Mouse (Mus musculus) cerebellum, adult 18-20 months (tissue): ENCODE data around the gene Tmem255b.

Source experiments
- DNase-seq, 2 experiments: peaks; one replicate each; pipeline ENCODE4 v3.0.0; 2021

The Tmem255b gene

GRCm38 (mm10) chr8:13451747-13452277, 16.8 kb downstream of the Tmem255b start:
- no peak for DNase-seq

GRCm38 (mm10) chr8:13454341-13455113, 19.5 kb downstream of the Tmem255b start:
- DNase-seq = no peak

DNA sequence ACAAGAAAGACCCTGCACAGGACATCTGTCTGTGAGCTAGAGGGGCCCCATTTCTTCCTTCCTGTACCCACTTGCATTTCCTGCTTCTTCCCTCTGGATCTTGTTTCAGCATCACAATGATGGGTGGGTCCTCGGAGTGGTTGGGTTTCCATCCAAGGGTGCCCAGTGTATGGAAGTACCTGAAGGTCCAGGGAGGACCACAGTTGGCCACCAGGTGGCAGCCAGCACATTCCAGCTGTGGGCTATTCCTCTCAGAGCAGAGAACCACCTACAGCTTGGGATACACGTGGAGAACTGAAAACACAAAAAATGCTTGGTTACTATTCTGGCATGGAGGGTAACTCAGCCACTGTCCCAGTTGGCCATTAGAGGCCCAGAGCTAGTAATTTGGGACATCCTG, 20.3 kb downstream of the Tmem255b start:
- DNase-seq = peak; percentile 50 to 59

DNA sequence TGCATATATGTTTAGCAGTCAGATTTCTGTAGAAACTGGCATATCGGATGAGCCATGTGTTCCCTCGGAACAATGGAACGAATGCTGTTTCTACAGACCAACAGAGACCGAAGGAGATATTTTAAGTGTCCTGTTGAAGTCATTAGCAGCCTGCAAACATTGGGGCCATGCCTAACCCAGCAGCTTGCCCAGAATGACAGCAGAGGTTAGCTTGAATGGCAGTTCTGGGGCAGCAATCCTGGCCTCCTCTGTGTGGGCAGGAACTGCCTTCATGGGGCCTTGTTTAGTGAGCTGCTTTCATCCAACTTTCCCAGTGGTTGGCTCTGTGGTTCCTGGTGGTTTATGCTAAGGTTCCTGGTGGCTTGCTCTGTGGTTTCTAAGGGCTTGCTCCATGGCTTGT, 24.4 kb downstream of the Tmem255b start:
- no peak for DNase-seq

GRCm38 (mm10) chr8:13461085-13461765, 26.2 kb downstream of the Tmem255b start:
- no peak for DNase-seq

DNA sequence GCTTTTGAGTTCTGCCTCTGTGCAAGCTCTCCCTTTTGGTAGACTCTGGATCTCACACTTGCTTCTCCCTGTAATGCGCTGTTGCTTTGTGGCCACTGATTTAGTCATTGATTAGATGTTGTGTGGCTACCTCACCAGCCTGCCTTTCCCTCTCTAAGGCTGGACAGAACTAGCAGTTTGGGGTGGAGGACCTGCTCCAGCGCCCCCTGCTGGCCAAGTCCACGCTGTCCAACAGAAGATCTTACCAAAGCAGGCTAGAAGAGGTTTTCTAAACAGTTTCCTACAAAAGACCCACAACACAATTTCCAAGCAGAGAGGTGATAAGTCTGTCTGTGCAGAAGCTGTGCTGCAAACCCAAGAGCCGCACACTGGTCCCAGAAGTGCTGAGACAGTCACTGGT, 26.9 kb downstream of the Tmem255b start:
- peak; percentile 71 to 83 for DNase-seq

GRCm38 (mm10) chr8:13462392-13462791, 27.4 kb downstream of the Tmem255b start:
- DNase-seq = no peak

DNA sequence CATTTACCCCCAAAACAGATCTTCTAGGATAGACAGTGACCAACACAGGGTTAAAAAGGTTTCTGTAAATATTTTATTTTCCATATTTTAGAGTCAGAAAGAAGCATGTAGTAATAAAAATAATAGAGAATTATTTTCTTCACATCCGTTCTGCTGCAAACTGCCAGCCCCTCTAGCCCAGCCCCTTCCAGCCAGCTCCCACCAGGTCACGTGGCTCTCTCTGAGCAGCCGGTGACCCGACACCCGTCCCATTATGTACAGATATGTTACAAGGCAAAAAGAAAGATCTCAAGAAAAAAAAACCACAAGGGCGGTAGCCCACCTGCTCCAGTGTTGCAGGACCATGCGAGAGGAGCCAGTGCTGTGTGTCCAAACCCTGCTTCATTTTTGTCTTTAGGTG, 30.3 kb downstream of the Tmem255b start:
- DNase-seq = no peak

DNA sequence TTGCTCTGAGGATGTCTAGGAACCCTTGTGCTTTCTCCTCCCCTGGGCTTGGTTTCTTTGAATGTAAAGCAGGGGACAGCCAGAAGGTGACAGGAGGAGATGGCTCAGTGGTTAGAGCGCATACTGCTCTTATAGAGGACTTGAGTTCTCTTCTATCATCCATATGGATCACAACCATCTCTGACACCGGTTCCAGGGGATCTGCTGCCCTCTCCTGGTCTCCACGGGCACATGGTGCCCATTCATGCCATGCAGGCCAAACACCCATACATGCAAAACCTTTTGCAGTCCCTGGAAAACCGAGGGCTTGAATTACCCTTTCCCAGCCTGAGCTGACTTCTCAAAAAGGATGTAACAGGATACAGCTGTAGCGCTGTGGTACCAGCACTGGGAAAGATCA, 32.0 kb downstream of the Tmem255b start:
- DNase-seq = peak in 1 of 2 experiments; percentile 29

DNA sequence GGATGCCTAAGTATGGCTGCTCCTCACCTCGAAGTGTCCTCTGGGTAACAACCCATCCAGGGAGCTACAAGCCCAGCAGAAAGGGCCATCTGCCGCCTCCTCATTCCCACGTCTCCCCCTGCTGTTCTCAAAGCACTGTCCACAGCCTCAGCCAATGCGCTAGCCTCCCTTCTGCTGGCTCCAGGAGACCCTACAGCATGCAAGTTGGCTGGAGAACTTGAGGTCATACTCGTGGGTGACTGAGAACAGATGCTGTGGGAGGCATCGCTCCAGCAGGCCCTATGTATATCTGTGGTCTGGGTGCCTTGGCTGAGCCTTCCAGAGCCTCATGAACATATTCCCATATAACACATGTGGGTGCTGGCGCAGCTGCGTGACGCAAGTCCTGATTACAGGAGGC, 33.7 kb downstream of the Tmem255b start:
- no peak for DNase-seq

DNA sequence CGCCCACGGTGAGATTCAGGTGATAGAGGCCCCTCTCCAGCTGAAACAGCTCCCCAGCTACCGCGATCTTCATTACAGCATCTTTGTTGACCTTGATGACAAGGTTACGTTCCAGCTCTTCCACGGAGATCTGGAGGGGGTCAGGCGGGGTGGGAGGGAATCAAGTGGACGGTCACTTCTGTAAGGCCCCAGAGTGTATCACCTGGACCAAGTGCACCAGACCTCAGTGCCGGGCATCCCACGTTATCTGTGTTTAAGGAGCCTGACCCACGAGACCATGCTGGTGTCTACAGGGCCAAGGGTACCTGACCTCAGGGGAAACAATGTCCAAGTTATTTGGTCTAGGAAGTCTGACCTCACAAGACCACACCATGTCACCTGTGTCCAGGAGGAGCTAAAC, 36.5 kb downstream of the Tmem255b start:
- DNase-seq = no peak

DNA sequence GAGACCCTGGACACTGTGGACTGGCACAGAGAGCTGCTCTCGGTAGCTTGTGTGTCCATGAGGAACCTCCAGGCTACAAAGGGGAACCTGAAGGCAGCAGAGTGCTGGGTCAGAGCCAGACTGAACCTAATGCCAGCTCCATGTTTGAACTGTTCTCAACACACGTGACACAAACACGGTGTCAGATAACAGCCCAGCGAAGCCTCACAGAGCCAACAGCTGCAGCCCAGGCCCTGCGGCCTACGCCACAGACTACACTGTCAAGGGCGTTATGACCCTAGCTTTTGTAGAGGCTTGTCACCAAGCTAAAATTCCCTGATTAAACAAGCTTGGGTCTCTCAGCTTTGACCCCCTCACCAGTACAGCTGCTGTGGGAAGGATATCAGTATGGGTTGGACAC, 37.3 kb downstream of the Tmem255b start:
- DNase-seq = no peak

DNA sequence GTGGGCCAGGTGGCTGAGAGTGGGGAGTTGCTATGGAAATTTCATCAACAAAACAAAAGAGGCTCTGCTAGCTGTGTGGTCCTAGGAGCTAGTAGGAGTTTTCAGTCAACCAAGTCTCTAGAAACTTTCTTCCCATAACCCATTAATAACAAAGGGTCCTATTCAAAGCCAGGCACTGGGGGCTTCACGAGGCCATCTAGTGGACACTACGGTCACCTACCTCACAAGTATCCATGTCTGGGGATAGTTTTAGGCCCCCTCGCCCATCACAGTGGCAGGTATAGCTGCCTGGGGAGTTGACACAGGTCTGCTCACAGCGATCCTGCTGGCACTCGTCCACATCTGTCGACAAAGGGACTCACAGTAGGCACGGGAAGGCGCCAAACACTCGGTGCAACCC, 40.9 kb downstream of the Tmem255b start:
- no peak for DNase-seq

DNA sequence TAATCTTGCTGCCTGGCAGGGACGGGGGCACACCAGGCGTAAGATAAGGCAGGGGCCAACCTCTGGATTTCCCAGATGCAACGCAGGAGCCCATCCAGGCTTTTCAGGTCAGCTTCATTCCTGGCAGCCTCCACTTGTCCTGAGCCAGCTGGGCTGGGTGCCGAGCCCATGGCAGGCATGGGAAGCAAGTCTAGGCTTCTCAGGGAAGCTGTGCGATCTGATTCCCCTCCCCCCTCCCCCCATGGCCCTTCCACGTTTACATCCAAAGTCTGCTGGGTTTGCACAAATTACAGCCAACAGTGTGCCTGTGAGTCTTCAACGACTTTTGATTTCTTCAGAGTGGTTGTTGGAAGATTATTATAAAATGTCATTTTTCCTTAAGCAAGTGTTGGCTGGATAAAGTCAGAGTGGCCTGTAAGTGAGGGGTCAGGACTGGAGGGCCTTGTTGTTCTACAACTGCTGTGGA, 46.1 kb downstream of the Tmem255b start:
- DNase-seq = peak in 1 of 2 experiments; percentile 26

GRCm38 (mm10) chr8:13481596-13481995, 46.6 kb downstream of the Tmem255b start:
- no peak for DNase-seq

- peak in 1 of 2 experiments; percentile 52 for DNase-seq
Measured at GRCm38 (mm10) chr8:13482101-13482801, 47.3 kb downstream of the Tmem255b start.

DNA sequence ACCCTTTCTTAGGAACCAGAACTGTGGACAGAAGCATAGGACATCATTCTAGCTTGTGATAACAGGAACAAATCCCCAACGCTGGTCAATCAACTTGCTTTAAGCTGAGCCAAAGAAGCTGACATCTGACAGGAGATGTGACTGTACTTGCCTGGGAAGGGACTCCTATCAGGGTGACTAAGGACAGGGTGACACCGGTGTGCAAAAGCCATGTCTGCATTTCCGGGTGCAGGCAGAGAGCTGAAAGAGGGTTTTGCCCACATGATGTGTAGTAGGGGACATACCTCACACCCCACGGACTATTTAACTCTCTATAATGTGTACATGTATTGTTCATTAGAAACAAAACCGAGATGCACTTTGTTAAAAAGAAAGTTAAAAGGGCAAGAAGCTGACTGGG, 48.2 kb downstream of the Tmem255b start:
- no peak for DNase-seq

GRCm38 (mm10) chr8:13489351-13489750, 54.4 kb downstream of the Tmem255b start:
- no peak for DNase-seq

- DNase-seq = no peak
Measured at GRCm38 (mm10) chr8:13489986-13490910, 55.3 kb downstream of the Tmem255b start.

GRCm38 (mm10) chr8:13491491-13492010, 56.6 kb downstream of the Tmem255b start:
- DNase-seq = no peak

DNA sequence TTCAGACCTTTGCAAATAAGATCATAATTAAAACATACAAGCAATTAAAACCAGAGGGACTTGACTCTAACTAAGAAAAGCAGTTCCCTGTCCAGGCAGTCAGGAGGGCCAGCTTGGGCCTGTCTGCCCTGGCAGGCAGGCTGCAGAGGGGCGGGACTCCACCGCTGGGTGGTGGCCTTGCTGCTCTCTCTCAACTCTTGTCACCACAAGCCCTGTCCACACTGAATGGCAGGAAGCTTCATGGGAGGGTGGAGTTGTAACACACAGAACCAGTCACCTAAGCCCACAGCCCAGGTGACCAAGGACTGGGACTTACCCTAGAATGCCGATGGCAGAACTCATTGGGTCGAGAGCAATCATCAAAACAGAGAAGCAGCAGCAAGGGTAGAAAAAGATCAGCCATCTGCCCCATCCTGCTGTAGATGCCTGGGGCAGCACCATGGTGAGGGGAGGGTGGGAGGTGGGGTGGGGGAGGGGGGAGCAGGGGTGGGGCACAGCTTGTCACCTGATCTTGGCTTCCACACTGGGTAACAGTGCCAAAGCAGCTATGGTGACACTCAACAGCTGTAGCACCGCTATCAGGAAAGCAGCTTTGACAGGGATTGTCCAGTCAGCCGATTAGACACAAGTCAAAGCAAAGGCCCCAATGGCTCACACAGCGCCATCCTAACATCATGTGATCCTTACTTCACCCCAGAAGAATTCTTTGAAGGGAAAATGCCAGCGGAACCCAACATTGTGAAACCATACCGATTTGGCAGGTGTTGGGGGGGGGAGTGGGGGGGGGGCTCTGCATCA, 57.4 kb downstream of the Tmem255b start:
- no peak for DNase-seq
